Mouse (Mus musculus) gonadal fat pad, adult 2 months (tissue): Measurements from ENCODE around the gene Dctn3. TPM values are rescaled to one million over a fixed set of nuclear protein-coding genes. Genes with fewer than 3 reads are reported as not detected.
"Not testable (repeated sequence)": the region's sequence is repeated elsewhere in the genome, so short reads cannot be mapped to it uniquely, and the experiment has no call there.

ENCODE experiments used
- DNase-seq: peaks from one replicate; pipeline ENCODE4 v3.0.0-alpha.2; 2012; ENCODE audit warnings: low read depth
- polyA plus RNA-seq: library from polyadenylated mRNA; depleted of rRNA; stranded (reverse); fragments of >200 nt; gene quantifications from 2 replicates; pipeline ENCODE4 v1.2.3, GENCODE M21; 2012

Gene Dctn3
- polyA plus RNA-seq, 1 experiment: 98.9 TPM

GRCm38 (mm10) chr4:41738256-41738603 is 15.3 kb upstream of the Dctn3 start:
- DNase-seq: no peak

- no peak for DNase-seq
Observed at GRCm38 (mm10) chr4:41737602-41738255, 14.8 kb upstream of the Dctn3 start.

- DNase-seq: no peak
Observed at GRCm38 (mm10) chr4:41731052-41731765, 8.2 kb upstream of the Dctn3 start, which contains the start of gene Arid3c. Gene Arid3c (minus strand): TSS chr4:41731142.

- no peak for DNase-seq
Observed at GRCm38 (mm10) chr4:41726826-41727621, 4.1 kb upstream of the Dctn3 start.

- DNase-seq: no peak
Observed at GRCm38 (mm10) chr4:41716834-41717233, 6.1 kb downstream of the Dctn3 start.

- no peak for DNase-seq
Observed at GRCm38 (mm10) chr4:41715596-41715995, 7.4 kb downstream of the Dctn3 start.

GRCm38 (mm10) chr4:41715082-41715481 is 7.9 kb downstream of the Dctn3 start:
- DNase-seq: no peak

- DNase-seq: no peak
Observed at GRCm38 (mm10) chr4:41714276-41714675, 8.7 kb downstream of the Dctn3 start.

- no peak for DNase-seq
Observed at GRCm38 (mm10) chr4:41713197-41714067, 9.5 kb downstream of the Dctn3 start, which contains the start of gene Rpp25l. Gene Rpp25l (minus strand): TSS chr4:41713534.

- no peak for DNase-seq
Observed at GRCm38 (mm10) chr4:41712421-41713196, 10.4 kb downstream of the Dctn3 start.

- no peak for DNase-seq
Observed at GRCm38 (mm10) chr4:41711705-41712375, 11.1 kb downstream of the Dctn3 start.

GRCm38 (mm10) chr4:41710229-41710628 is 12.7 kb downstream of the Dctn3 start:
- no peak for DNase-seq

- no peak for DNase-seq
Observed at GRCm38 (mm10) chr4:41708192-41708745, 14.7 kb downstream of the Dctn3 start.

- no peak for DNase-seq
Observed at GRCm38 (mm10) chr4:41707011-41707535, 15.9 kb downstream of the Dctn3 start.

GRCm38 (mm10) chr4:41705922-41706754 is 16.8 kb downstream of the Dctn3 start:
- no peak for DNase-seq

GRCm38 (mm10) chr4:41704651-41705050 is 18.3 kb downstream of the Dctn3 start:
- DNase-seq: no peak

GRCm38 (mm10) chr4:41702226-41702625 is 20.7 kb downstream of the Dctn3 start:
- not testable (repeated sequence) for DNase-seq

GRCm38 (mm10) chr4:41700224-41700623 is 22.7 kb downstream of the Dctn3 start:
- not testable (repeated sequence) for DNase-seq

GRCm38 (mm10) chr4:41699783-41700182 is 23.2 kb downstream of the Dctn3 start, which contains the start of gene Il11ra1:
Gene Il11ra1 (plus strand): TSS chr4:41699989.
- DNase-seq: not testable (repeated sequence)
